Mouse (Mus musculus) urinary bladder, adult 2 months (tissue): ENCODE measurements around the gene Kpna6. TPM values are rescaled to one million over a fixed set of nuclear protein-coding genes. Genes with fewer than 3 reads are reported as not detected.
"Not testable (repeated sequence)": the region's sequence is repeated elsewhere in the genome, so short reads cannot be mapped to it uniquely, and the experiment has no call there.

Experiments
- DNase-seq: peaks from one replicate; pipeline ENCODE4 v3.0.0; 2022; ENCODE audit warnings: low spot score
- polyA plus RNA-seq: library from polyadenylated mRNA; depleted of rRNA; stranded (reverse); fragments of >200 nt; gene quantifications from 2 replicates; pipeline ENCODE4 v1.2.3, GENCODE M21; 2012; rRNA removed

Gene Kpna6
- polyA plus RNA-seq: 35.8 and 37.8 TPM in 2 replicates

DNA sequence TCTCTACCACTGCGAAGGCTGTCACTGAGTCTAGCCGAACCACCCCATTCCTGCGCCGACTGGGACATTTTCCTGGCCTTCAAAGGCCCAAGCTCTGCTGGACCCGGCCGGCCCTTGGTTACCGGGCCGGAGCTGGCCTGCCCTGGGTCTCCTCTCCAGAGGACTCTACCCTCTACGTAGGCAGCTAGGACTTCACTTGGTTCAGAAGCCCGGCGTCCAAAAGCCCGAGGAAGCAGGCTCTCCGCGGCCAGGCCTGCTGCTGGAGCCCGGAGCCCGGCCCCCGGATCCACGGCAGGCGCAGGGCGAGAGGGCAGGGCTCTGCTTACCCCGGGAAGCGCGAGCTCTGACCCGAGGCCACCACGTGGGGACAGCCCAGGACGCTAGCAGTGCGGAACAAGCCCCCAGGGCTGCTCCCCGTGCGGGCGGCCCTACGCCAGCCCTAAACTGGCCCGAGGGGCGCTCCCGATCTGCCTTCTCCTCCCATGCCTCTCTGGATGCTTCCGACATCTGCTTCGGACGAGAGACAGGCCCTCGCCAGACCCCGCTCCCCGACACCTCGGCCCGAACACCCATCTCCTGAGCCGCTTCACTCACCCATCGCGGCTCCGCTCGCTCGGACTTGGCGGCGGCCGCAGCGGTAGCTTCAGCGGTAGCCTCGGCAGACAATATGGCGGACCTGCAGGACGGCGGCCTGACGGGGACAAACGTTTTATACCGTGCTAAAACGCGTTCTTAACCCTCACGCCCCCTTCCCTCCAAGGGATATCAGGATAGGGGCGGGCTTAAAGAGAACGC, at the start of gene Kpna6:
TSS of gene Kpna6 (minus strand) at position 685 of the 795 bp plus-strand sequence.
- DNase-seq: peak; percentile 89

DNA sequence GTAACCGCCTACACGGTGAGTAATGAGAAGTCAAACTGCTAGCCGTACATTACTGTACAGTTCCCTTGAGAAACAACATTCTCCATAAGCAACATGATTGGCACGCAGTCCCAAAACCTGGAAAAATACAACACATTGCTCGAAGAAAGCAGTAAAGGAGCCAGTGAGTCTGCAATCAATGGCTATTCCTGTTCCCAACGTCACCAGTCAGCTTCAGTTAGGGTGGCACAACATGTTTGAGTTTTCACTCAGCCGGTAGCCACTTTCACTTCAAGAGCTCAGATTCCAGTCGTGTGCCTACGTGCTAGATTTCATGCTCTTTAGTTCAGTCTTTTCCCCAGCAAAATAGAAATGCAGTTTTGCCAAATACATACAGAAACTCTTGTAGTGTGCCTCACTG, 43.7 kb upstream of the Kpna6 start:
- no peak for DNase-seq

DNA sequence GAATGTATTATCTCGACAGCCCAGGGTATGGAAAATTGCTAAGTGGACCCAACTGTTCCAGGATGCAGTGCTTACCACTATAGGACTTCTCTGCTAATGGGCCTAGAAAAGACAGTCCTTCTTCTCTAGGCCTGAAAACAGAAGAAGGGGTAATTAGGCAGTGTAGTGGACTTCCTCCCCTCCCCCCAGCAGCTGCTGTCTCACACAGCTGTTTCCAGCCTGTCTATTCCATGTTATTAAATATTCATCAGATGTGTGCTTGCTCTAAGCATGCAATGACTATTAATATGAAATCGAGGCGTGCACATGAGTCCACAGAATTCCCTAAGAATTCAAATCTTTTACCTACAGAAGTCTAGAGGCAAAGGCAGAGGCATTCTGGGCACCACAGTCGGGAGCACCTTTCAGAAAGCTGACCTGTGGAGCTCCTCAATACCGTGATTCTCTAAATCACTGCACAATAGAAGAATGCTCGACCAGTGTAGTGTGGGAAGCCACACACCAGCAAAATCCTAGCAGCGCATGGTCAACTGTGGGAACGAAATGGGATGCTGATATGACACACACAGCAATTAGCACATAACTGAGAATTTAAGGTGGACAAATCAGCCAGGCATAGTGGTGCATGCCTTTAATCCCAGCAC, 37.0 kb upstream of the Kpna6 start:
- DNase-seq: no peak

DNA sequence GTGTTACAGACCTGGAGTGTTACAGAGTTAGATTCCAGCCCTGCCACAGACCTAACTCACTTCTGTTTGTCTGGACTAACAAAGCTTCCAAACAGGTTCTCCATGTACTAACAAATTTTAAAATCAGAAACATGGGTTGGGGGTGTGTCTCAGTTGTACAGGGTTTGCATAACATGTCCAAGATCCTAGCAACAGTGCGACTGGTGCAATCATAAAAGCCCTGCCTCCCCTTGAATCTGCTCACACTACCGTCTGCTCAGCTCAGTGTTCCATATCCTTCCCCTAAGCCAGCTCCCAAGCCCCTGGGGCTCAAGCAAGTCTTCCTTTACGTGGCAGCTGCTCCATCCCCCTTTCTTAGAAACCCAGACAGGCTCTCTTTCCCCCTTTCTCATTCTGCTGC, 34.2 kb upstream of the Kpna6 start:
- no peak for DNase-seq

DNA sequence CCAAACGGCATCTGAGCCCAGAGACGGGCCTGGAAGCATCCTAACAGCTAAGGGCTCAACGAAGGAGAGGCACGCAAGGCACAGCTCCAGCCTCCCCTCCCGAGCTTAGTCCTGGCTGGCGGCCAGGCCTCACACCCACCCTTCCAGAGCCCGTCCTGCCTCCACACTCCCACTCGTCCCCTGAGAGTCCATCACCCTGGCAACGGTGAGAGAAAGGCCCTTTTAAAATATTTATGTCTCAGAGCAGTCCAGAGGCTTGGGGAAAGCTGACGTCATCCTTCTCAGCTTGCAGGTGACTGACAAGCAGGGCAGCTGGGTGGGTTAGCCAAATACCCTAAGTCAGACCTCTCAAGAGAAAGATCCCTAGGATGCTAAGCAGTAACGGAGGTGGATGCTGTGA, 29.9 kb upstream of the Kpna6 start:
- no peak for DNase-seq

DNA sequence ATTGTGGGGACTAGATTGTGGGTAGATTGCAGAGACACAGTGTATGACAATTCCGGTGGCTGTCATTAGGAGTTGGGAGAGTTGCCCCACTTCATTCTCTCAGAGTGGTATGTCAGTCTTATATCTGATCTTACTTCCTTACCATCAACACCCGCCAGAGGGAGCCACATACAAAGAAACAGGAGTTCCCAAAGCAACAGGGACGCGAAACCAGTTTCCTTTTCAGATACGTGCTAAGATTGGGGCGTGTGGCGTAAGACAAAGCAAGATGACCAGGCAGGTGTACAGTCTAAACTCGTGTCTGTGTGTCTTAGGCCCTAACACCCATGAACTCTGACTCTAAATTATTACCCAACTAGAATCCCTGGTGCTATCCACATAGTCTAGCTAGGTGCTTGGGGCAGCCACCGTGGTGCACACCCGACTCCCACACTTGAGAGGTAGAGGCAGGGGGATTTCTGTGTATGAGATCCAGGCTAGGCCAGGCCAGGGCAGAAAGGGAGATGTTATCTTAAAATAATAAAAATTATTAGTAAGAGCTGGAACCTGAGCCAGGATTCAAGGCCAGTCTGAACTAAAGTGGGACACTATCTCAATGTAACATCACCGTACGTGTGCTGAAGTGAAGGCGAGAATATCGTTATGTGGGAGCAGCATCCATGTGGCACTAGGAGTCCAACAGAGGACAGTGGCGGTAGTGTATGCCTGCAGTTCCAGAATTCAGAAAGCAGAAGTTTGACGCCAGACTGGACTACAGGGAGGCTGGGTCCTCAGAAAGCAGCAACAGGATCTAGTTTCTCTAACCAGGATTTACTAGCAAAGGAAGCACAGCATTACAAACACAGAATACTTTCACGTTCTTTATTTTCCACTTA, 29.2 kb upstream of the Kpna6 start:
- DNase-seq: no peak

DNA sequence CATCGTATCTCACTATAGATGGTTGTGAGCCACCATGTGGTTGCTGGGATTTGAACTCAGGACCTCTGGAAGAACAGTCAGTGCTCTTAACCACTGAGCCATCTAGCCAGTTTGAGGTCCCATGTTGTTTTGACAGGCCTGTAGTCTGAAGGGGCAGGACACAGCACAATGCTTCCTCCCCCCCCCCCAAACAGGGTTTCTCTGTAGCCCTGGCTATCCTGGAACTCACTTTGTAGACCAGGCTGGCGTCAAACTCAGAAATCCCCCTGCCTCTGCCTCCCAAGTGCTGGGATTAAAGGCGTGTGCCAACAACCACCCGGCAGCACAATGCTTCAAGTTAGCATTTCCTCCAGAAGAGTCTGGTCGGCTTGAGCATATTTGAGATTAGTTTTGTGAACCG, 28.1 kb upstream of the Kpna6 start:
- not testable (repeated sequence) for DNase-seq

DNA sequence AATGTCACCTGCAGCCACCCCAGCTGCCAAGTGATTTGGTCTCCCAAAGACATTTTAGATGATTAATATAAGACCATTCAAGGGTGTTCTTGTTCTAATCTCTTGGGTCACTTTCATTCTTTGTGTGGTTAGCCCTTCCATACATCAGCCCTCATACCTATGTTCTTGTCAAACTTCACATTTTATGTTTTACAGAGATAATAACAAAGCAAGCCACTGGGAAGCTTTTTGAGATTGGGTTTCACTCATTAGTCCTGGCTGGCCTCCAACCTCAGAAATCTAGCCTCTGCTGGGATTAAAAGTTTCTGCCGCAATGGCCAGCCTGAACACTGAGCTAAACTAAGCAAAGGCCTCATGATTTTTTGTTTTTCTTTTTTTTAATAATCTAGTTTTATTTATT, 27.6 kb upstream of the Kpna6 start:
- no peak for DNase-seq

DNA sequence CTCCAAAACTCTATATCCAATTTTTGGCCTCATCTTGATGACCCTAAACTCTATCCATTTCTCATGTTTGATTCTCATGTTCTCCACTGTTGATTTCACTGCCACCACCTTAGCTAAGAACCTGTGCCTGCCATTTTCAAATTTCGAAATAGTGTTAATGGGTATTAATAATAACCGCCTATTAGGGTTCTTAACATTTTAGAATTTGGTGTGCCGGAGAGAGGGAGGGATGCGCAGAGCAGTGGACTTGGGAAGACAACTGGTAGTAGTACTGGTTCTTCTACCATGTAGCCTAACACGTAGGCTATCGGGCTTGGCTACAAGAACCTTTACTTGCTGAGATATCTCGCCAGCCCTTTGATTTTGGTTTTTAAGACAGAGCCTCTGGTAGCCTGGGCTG, 24.6 kb upstream of the Kpna6 start:
- no peak for DNase-seq

DNA sequence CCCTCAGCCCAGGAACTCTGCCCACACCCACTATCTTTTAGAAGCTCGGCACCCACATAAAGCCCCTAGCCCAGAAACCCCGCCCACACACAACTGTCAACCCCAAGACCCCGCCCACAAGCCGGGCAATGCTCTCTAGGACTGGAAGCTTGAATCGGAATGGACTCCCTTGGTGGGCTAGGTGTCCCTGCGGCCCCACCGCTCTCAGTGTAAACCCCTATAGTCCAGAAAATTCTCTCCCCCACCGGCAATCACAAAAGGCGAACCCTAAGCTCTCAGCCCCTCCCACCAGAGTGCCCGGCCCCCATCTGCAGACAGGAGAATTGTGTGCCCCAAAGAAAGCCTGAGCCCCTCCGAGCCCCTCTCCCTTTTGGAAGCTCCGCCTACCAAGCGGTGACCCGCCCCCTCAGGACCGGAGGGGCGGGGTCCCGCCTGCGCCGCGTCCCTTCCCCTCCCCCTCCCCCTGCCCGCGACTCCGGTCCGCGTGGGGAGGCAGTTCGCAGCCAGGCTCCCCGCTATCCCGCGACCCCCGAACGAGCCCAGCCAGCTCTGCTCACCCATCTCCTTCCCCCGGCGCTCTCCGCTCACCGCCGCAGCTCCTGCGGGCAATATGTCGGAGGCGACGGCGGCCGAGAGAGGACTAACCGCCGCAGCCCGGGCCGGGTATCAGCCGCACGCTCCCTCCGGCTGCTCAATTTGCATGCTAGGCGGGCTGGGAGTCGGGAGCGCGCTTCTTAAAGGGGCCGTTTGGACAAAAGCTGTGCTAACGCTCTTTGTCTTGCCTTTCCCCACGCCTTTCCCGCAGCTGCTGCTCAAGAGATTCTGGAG, 23.8 kb upstream of the Kpna6 start, which contains the start of gene Tmem39b:
TSS of gene Tmem39b (minus strand) at position 681 of the 828 bp plus-strand sequence.
- DNase-seq: peak; percentile 85

DNA sequence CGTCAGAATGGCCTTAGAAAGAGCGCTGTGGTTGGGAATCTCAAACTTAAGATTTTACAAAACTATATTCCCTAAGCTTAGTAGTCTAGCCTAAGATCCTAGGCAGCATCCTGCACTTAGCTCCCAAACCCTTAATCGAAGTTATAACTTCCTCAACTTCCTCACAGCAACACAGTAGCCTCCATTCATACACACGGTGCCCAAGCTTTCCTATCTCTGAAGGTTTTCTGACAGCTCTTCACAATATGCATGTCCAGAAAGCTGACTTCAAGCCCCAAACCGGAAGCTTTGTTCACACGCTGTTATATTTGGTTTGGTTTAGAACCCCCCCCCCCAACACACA, 23.2 kb upstream of the Kpna6 start:
- no peak for DNase-seq

DNA sequence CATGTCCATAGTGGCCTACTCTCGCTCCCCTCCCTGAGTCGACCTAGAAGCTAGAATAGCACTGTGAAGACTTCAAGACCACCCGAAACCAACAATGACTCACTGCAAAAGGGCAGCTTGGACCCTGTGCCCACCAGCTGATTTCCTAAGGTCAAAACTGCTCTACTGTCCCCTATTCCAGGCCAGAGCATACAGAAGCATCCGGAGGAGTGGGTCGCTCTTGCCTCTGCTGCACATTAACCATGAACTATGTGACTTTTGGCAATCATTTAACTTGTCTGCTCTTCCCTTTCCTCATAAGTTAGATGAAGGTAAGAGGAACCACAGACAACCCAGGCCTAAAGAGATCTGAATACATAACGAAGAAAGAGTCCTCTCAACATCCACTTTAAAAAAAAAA, 12.0 kb upstream of the Kpna6 start:
- no peak for DNase-seq

DNA sequence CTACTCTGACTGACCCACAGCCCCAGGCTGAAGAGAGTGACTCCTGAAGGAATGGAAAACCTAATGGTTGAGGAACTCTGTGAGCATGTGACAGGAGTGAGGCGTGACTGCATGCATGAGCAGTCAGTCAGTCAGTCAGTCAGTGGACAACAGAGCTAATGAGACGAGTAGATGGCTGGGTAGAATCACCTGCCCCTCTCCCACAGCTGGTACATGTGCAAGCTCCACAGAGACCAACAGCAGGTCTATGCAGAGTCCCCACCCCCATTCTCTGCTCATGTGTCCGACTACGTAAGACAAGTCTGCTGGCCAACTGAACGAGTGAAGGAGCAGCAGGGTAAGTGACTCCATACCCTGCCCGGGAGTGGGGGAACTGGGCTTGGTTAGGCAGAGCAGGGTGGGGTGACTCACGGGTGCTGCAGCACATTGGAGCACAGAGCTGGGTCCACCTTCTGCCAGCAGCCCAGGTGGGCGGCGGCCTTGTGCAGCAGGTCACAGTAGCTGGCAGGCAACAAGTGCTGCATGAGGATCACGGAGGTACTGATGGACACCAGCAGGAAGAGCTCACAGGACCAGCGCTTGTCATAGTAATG, 11.4 kb upstream of the Kpna6 start:
- no peak for DNase-seq

DNA sequence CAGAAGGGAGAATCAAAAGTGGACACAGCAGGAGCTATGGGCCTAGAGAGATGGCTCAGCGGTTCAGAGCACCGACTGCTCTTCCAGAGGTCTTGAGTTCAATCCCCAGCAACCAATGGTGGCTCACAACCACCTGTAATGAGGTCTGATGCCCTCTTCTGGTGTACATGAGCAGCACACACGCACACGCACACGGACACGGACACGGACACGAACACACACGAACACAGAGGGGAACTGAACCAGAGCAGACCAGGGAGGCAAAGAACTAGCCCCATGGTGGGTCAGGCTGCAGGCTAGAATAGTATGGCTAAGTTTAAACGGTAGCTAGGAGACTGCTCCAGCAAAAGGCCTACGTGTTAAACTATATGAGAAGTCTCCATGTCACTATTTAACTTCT, 9.3 kb upstream of the Kpna6 start:
- DNase-seq: no peak

DNA sequence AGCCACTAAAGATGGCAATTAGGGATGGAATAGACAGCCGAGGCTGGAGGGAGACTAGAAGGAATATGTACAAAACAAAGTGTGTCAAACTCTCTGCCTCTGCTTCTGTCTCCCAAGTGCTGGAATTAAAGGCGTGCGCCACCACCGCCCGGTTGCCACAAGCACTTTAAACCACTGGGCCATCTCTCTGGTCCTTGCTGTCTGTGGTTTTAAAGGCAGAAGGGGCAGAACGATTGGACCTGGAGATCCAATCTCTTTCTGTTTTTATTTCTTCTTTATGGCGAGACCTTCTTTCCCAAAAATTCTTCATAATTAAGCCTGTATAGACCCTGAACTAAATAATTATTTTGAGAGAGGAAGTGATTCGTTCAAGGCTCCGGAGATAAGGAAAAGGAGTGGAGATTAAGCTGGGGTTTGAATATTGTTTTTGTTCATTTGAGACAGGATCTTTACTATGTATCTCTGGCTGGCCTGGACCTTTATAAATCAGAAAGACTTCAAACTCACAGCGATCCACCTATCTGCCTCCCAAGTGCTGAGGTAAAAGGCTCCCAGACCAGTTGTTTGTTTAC, 397 bp upstream of the Kpna6 start:
- DNase-seq: no peak

DNA sequence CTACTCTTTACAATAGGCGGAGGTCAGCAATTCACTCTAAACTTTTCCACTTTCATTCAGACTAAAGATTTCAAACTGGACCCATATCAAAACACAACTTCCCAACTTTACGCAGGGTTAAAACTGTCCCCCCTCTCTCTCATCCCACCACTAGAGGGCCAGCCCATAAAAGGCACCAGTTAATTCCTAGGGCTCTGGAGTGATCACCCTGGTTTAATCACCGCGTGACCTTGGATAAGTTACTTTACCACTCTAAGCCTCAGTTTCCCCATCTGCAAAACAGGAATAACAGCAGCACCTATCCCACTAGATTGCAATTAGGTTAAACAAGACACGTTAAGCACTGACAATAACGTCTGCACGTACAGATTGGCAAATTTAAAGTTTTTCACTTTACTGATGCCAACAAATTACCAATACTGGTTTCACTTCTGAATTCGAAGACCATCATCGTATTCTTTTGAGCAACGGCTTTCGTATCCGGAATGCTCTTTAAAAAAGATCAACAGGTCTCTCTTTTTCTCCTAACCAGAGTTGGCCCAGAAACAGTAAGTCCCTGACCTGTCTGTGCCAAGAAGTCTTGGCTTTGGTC, 980 bp downstream of the Kpna6 start:
- DNase-seq: no peak

DNA sequence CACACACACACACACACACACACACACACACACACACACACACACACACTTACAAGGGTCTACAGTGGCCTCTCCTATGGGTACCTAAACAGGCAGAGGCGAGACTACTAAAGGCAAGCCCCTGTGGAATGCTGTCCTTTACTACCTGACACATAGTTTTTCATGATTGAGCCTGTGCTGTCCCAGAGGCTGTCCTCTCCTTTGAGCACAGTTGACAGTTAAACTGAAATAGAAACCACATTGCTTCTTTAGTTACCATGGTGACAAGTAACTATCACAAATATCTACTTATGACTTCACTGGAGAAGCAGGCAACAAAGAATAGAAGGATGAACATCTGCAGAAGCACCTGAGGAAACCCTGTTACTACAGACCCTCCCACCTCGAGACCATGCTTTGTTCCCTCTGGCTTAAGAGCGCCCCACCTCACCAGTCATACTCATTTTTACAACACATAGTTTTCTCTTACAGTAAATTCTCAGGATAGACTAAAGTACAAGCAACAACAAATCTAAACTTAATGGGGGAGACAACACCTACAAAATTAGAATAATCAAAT, 10.2 kb downstream of the Kpna6 start:
- DNase-seq: no peak

DNA sequence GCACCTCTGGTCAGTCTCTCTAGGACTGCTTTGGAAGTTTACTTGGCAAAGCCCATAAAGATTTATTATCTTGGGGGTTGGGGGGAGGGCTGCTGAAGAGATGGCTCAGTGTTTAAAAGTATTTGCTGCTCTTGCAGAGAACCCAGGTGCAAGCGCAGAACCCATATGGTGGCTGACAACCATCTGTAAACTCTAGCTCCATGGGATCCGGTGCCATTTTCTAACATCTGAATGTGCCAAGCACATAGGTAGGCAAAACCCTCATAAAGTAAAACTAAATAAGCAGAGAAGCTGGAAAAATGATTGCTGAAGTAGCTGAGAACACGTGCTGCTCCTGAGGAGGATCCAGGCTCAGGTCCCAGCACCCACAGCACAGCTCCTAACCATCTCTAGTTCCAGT, 11.0 kb downstream of the Kpna6 start:
- no peak for DNase-seq

DNA sequence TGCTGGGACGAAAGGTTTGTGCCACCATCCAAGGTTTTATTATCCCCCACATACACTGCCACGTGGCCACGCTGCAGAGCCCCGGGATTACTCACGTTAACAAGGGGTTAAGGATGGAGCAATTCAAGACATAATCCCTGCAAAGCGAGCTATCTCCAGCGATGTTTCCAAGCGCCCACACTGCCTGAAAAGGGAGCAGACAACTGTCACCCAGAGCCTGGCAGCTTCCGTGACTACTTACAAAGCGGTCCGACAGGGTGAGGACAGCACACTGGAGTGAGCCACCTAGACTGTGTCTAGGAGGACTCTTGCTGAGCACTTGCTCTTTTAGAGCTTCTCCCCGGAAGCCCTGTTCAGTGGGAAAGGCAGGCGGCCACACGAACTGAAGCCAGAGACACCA, 17.8 kb downstream of the Kpna6 start:
- no peak for DNase-seq

DNA sequence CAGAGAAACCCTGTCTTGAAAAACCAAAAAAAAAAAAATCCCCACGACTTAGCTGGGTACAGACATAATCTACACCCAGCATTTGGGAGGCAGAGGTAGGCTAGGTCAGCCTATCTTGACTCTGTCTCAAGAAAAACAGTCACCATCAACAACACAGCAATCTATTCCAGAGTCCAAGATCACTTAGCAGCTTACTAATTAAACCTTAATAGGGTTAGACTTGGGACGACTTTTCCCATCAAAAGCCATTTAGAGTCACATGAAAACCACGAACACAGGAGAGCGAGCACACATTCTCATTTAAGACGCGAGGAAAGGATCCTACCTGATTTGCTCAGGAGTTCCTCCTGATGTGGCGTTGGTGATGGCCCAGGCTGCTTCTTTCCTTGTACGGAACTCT, 22.2 kb downstream of the Kpna6 start:
- DNase-seq: no peak
